Mouse (Mus musculus) B cell, adult 2 months (primary cell): ENCODE results near the gene Zfp146.
A peak's percentile ranks its signal among the peaks of the same experiment; 100 is the strongest.

ENCODE experiments used
- DNase-seq, 2 experiments: peaks; one replicate each; pipeline ENCODE4 v3.0.0; 2022

Zfp146 gene

GRCm38 (mm10) chr7:30117935-30118334 lies 51.6 kb downstream of the Zfp146 start:
- DNase-seq, result peak in 1 of 2 experiments; percentile 2

DNA sequence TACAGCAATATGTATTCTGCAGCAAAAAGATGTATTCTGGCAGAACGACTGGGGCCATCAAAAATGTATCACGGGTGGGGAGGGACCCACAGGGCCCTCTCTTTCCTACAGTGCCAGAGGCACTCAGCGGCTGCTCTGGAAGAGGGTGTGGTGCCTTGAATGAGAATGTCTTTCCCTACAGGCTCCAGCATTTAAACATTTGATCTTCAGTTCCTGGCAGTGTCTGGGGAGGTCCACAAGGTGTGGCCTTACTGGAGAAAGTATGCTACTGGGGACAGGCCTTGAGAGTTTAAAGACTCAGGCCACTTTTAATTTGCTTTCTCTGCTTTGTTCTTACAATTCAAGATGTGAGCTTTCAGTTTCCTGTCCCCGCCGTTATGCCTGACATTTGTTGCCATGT lies 53.5 kb downstream of the Zfp146 start:
- DNase-seq, result no peak
